Mouse (Mus musculus): Measurements from ENCODE around the gene Slc7a15.

DNA sequence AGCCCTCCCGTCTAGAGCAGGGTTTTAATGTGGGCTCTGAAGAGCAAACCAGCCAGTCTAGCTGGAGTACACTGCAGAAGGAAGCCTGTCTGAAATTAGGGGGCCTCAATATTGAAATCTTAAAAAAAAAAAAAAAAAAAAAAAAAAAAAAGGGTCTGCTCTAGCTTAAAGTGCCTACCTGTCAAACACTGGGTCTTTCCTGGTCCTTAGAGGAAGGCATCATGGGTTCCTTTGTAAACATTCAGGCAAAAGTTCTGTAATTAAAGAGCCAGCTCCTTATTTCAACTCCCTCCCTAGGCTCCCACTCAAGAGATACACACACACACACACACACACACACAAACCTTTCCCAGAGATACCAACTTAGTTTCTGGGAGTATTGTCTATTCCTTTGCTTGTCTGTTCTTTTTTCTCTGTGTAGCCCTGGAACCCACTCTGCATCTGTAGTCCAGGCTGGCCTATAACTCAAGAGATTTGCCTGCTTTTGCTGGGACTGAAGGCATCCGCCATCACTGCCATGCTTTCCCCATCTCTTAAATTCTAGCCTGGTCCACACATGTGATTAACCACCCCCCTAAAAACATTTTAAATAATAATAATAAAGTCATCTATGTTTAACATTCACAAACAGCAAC is 102.1 kb downstream of the Slc7a15 start:
- TF ChIP-seq CTCF (IDR thresholded peaks at IDR 0.05; ENCODE audit: borderline replicate concordance, control insufficient read depth, extremely low read depth, insufficient read depth, low read length, poor library complexity) (no peak), POLR2A (IDR thresholded peaks at IDR 0.05; ENCODE audit: control insufficient read depth, extremely low read depth, insufficient read depth, low read length, poor library complexity) (no peak)

Measured in thymus, adult 2 months (tissue).